Mouse (Mus musculus) CH12F3 (cell line): ENCODE results near the gene Scamp4.

Source experiments
- in situ Hi-C: fragments of 300-500 bp; cut with MboI; formaldehyde crosslinking; loops from 2 replicates; pipeline ENCODE4 v1.14.3; 2020; ENCODE audit warnings: low sequenced_read_pairs

Scamp4 gene

GRCm38 (mm10) chr10:80602698-80603325 lies at the start of gene Scamp4, which contains the start of gene Adat3:
Gene Scamp4, plus strand, starts transcription at chr10:80602872.
Gene Adat3, plus strand, starts transcription at chr10:80602880.
- in situ Hi-C loops = no loop called here

GRCm38 (mm10) chr10:80553575-80553974 lies 49.1 kb upstream of the Scamp4 start:
- in situ Hi-C loops = loop anchor here (5.0 kb wide), 1 partner anchor 106 kb away; no protein-coding TSS in a partner anchor

- in situ Hi-C loops = loop anchor here (5.0 kb wide), 1 partner anchor 107 kb away; no protein-coding TSS in a partner anchor
These were observed 48.7 kb upstream of the Scamp4 start for GRCm38 (mm10) chr10:80553997-80554396.

- in situ Hi-C loops = no loop called here
These were observed 45.2 kb upstream of the Scamp4 start for GRCm38 (mm10) chr10:80557346-80557965.

- in situ Hi-C loops = no loop called here
These were observed 43.2 kb upstream of the Scamp4 start for GRCm38 (mm10) chr10:80559431-80559830.

GRCm38 (mm10) chr10:80560621-80561020 lies 42.1 kb upstream of the Scamp4 start:
- in situ Hi-C loops = no loop called here

GRCm38 (mm10) chr10:80561116-80561944 lies 41.3 kb upstream of the Scamp4 start, which contains the start of gene Rexo1:
Gene Rexo1, minus strand, starts transcription at chr10:80561560.
- in situ Hi-C loops = no loop called here

- in situ Hi-C loops = no loop called here
These were observed 36.1 kb upstream of the Scamp4 start for GRCm38 (mm10) chr10:80566375-80567092.

- in situ Hi-C loops = no loop called here
These were observed 33.8 kb upstream of the Scamp4 start for GRCm38 (mm10) chr10:80568876-80569275.

- in situ Hi-C loops = no loop called here
These were observed 33.0 kb upstream of the Scamp4 start for GRCm38 (mm10) chr10:80569664-80570066.

GRCm38 (mm10) chr10:80570419-80570818 lies 32.3 kb upstream of the Scamp4 start:
- in situ Hi-C loops = no loop called here

GRCm38 (mm10) chr10:80570871-80571836 lies 31.5 kb upstream of the Scamp4 start:
- in situ Hi-C loops = no loop called here

GRCm38 (mm10) chr10:80572477-80572876 lies 30.2 kb upstream of the Scamp4 start:
- in situ Hi-C loops = no loop called here

- in situ Hi-C loops = no loop called here
These were observed 28.7 kb upstream of the Scamp4 start for GRCm38 (mm10) chr10:80573944-80574343.

GRCm38 (mm10) chr10:80574896-80575295 lies 27.8 kb upstream of the Scamp4 start:
- in situ Hi-C loops = loop anchor here (5.0 kb wide), 1 partner anchor 107 kb away; no protein-coding TSS in a partner anchor

GRCm38 (mm10) chr10:80575925-80576324 lies 26.7 kb upstream of the Scamp4 start:
- in situ Hi-C loops = loop anchor here (5.0 kb wide), 1 partner anchor 106 kb away; no protein-coding TSS in a partner anchor

GRCm38 (mm10) chr10:80576351-80577194 lies 26.1 kb upstream of the Scamp4 start:
- in situ Hi-C loops = loop anchor here (5.0 kb wide), 1 partner anchor 106 kb away; no protein-coding TSS in a partner anchor
